Mouse (Mus musculus) liver, adult 2 months (tissue): ENCODE results near the gene Htr7.

Experiments
- CTCF ChIP-seq: fragments of 200-500 bp; IDR thresholded peaks from 2 replicates; pipeline ENCODE4 v1.5.1; 2011; ENCODE audit warnings: low read depth, low read length, control low read depth
- POLR2A ChIP-seq: fragments of 200-500 bp; IDR thresholded peaks from 2 replicates; pipeline ENCODE4 v1.6.1; 2011; ENCODE audit warnings: low read length, control low read depth; ENCODE audit not compliant: insufficient read depth; ENCODE audit errors: extremely low read depth

DNA sequence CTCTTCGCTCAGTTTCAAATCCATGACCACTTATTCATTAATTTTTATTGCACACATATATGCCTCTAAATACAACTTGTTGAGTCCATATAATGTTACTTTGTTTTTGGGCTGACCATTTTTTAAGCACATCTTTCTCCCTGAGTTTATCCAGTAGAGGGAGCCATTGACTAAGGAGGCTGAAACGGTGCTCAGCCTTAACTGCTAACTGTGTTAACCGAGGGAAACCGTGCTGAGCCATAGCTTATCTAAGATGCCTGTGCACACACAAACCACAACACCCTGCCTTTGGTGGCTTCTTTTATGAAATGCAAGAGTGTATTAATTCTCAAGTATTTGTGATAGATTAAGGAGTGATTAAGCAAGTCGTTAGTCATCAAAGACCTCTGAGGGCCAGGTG, 33.5 kb upstream of the Htr7 start:
- peak; percentile 43; the same call in 1 of the 2 replicates for TF ChIP-seq CTCF
- TF ChIP-seq POLR2A = no peak
